Mouse (Mus musculus): ENCODE data around the gene Evi5l.

GRCm38 (mm10) chr8:4256911-4257310 is 90.5 kb downstream of the Evi5l start:
- TF ChIP-seq CTCF (IDR thresholded peaks at IDR 0.05; ENCODE audit: insufficient read depth, low read depth, low read length) = no peak
- TF ChIP-seq POLR2A (IDR thresholded peaks at IDR 0.05; ENCODE audit: insufficient read depth, low read depth, low read length) = no peak; the same call in 1 of the 2 replicates
